Mouse (Mus musculus): Measurements from ENCODE around the gene Yme1l1.

GRCm38 (mm10) chr2:23228463-23228862 is 72.3 kb downstream of the Yme1l1 start:
- no peak for TF ChIP-seq ZNF384 (IDR thresholded peaks at IDR 0.05; ENCODE audit: low read depth, low read length)
- TF ChIP-seq HCFC1 (IDR thresholded peaks at IDR 0.05; ENCODE audit: borderline replicate concordance, insufficient read depth, low read length), result no peak
- TF ChIP-seq ZC3H11A (IDR thresholded peaks at IDR 0.05; ENCODE audit: borderline replicate concordance, low read depth, low read length), result no peak
- no peak for TF ChIP-seq MAFK (IDR thresholded peaks at IDR 0.05; ENCODE audit: insufficient read depth, low read depth, low read length)
- no peak for TF ChIP-seq CHD2 (IDR thresholded peaks at IDR 0.05; ENCODE audit: low read depth, low read length)
